Mouse (Mus musculus) hindbrain, embryonic 11.5 days (tissue): ENCODE results near the gene Eif6. TPM values are rescaled to one million over a fixed set of nuclear protein-coding genes. Genes with fewer than 3 reads are reported as not detected.
A peak's percentile ranks its signal among the peaks of the same experiment; 100 is the strongest.

Source experiments
- ATAC-seq: fragments of 200-750 bp; cut with Nextera tagmentation; 2 replicates; pipeline ENCODE4 v1.8.0; 2017; ENCODE audit warnings: mild to moderate bottlenecking, moderate TSS enrichment, moderate library complexity; ENCODE audit not compliant: low FRiP score
- DNase-seq: peaks from one replicate; pipeline ENCODE4 v3.0.0-alpha.2; 2015; ENCODE audit warnings: low spot score
- H3K27ac ChIP-seq: fragments of 300-500 bp; sonication (generic); 2 replicates; pipeline ENCODE4 v1.5.1; 2014; ENCODE audit warnings: mild to moderate bottlenecking, low read depth, low read length
- H3K27me3 ChIP-seq: fragments of 300-500 bp; sonication (generic); 2 replicates; pipeline ENCODE4 v1.6.1; 2014; ENCODE audit warnings: mild to moderate bottlenecking, low read length, moderate library complexity, mixed read lengths; ENCODE audit not compliant: control insufficient read depth, insufficient read depth
- H3K36me3 ChIP-seq: fragments of 300-500 bp; sonication (generic); 2 replicates; pipeline ENCODE4 v1.6.1; 2014; ENCODE audit warnings: mild to moderate bottlenecking, low read length, moderate library complexity, mixed read lengths; ENCODE audit not compliant: control insufficient read depth, insufficient read depth
- H3K4me1 ChIP-seq: fragments of 300-500 bp; sonication (generic); replicated peaks from 2 replicates; pipeline ENCODE4 v1.6.1; 2014; ENCODE audit warnings: low read length, mixed read lengths; ENCODE audit not compliant: control insufficient read depth, insufficient read depth
- H3K4me2 ChIP-seq: fragments of 300-500 bp; sonication (generic); replicated peaks from 2 replicates; pipeline ENCODE4 v1.6.1; 2014; ENCODE audit warnings: mild to moderate bottlenecking, low read depth, low read length
- H3K4me3 ChIP-seq: fragments of 300-500 bp; sonication (generic); 2 replicates; pipeline ENCODE4 v1.5.1; 2014; ENCODE audit warnings: low read depth, low read length
- H3K9ac ChIP-seq: fragments of 300-500 bp; sonication (generic); 2 replicates; pipeline ENCODE4 v1.6.1; 2014; ENCODE audit warnings: low read depth, low read length
- H3K9me3 ChIP-seq: fragments of 300-500 bp; sonication (generic); 2 replicates; pipeline ENCODE4 v1.6.1; 2016; ENCODE audit warnings: low read length; ENCODE audit not compliant: control insufficient read depth
- WGBS: fragments of 180-500 bp; shearing (Covaris S2); extraction: QIAGEN DNeasy Blood & Tissue Kit; methylation state at CpG from one replicate; pipeline ENCODE4 v1.1.7; 2014; 5-methylcytosine and 5-hydroxymethylcytosine counted together
- polyA plus RNA-seq: library from polyadenylated mRNA; unstranded; fragments of >200 nt; fragmentation: Nextera tagmentation; extraction: Ambion mirVana; gene quantifications from 2 replicates; pipeline ENCODE4 v1.2.1, GENCODE M21; 2014

Gene Eif6
- polyA plus RNA-seq = 193 and 208 TPM in 2 replicates

DNA sequence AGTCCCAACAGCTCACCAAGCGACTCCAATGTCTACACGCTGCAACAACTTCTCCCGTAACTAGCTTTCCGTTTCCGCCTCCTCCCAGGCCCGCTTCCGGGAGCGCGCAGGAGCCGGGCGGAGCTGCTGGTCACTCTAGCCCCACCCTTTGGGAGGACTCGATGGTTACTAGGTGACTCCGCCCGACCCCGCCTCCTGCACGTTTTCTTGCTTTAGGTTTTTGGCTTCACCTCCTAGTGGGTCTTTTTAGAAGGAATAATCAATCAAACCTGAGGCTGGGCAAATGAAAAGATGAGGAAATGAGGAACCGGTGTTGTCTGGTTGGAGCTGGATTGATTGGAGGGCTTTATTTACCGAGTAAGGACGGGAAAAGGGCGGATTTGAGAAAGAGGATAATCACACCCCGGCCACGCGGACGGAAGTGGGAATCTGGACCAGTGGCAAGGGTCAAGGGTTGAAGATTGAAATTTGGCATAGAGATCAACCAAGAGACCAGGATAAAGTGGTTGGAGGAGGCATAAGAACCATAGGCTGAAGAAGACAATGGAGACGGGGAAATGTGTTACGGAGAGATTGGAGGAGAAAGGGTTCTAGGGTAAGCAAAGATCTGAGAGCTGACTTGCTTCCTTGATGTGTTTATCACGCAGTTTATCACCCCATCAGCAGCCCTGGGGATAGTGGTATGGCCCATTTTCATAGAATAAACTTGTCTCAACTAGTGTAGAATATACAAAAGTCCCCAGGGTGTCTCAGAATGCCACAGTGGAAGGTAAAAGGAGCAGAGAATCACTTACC is at the start of gene Eif6:
Gene Eif6 (minus strand): TSS at position 296 of the 795 bp plus-strand sequence.
- Histone ChIP-seq H3K9ac (peak within 1 kb of the TSS; percentile 84), H3K27ac (peak within 1 kb of the TSS; percentile 74), H3K9me3 (no peaks in the 10 kb centered on the region), H3K4me2 (peak within 1 kb of the TSS; percentile 90), H3K27me3 (no peaks in the 10 kb centered on the region), H3K4me3 (peak within 1 kb of the TSS; percentile 97), H3K36me3 (peaks cover 4% of the 10 kb centered on the region; the same call in 1 of the 2 replicates), H3K4me1 (peaks cover 3% of the 10 kb centered on the region)
- ATAC-seq (peak; percentile 93), DNase-seq (peak; percentile 93)
- WGBS = 5% methylated on average over 27 of the region's 27 CpGs

DNA sequence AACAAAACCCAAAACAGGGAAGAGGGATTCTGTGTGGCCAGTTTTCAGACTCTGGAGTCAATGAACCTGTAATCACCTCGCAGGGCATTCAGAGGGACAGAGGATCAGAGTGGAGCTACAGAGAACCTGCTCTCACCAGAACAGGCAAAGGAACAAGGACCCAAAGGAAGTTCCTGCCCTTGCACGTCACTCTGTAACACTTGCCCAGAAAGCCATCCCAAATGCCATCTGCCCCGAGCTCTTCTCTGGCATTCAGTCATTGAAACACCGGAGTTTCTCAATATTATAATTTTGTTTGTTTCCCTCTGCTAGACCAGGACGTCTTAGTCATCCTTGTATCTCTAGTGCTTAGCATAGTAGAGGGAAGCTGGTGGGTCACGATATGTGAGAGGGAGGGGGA is 46.9 kb upstream of the Eif6 start:
- H3K36me3 ChIP-seq = 0 out of 2 replicates have a peak, but pooled peaks cover 2% of the 10 kb centered on the region
- WGBS = 91% methylated on average over 6 of the region's 6 CpGs

DNA sequence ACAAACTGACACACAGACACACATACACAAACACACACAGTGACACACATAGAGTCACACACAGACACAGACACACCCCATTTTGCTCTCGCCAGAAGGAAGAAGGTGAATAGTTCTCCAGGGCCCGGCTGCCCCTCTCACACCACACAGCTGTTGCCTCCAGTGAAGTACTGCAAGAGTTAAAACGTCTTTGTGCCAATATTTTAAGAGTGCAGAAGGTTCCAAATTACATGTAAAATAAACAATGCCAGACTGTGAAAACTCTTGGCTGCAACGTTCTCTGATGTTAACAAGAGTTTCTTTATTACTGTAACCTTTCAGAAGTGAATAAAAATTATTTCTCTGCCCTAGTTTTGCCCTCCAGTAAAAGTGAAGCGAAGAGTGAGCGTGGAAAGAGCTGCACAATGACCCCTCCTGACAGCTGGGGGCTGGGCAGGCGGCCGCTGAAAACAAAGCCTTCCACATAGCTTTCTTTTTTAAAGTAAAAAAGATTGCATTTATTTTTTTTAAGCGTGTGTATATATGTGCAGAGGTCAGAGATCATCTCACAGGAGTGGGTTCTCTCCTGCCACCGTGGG is 46.3 kb upstream of the Eif6 start:
- Histone ChIP-seq H3K27me3 (no peaks in the 10 kb centered on the region), H3K9me3 (no peaks in the 10 kb centered on the region), H3K4me2 (no peak overlapping the region), H3K4me3 (no peak overlapping the region), H3K9ac (no peak overlapping the region), H3K4me1 (no peaks in the 10 kb centered on the region), H3K27ac (no peak overlapping the region; the same call in 1 of the 2 replicates), H3K36me3 (0 out of 2 replicates have a peak, but pooled peaks cover 2% of the 10 kb centered on the region)
- DNase-seq (no peak), ATAC-seq (no peak)
- 68% methylated on average over 10 of the region's 10 CpGs for whole genome bisulfite sequencing

More for the DNA sequence above, 46.9 kb upstream of the Eif6 start:
- H3K4me1 ChIP-seq = no peaks in the 10 kb centered on the region
- no peak for DNase-seq
- no peak overlapping the region for H3K4me3 ChIP-seq
- no peak overlapping the region for H3K27ac ChIP-seq
- no peaks in the 10 kb centered on the region for H3K9me3 ChIP-seq
- no peak for ATAC-seq
- no peaks in the 10 kb centered on the region for H3K27me3 ChIP-seq
- H3K4me2 ChIP-seq = no peak overlapping the region
- H3K9ac ChIP-seq = no peak overlapping the region

DNA sequence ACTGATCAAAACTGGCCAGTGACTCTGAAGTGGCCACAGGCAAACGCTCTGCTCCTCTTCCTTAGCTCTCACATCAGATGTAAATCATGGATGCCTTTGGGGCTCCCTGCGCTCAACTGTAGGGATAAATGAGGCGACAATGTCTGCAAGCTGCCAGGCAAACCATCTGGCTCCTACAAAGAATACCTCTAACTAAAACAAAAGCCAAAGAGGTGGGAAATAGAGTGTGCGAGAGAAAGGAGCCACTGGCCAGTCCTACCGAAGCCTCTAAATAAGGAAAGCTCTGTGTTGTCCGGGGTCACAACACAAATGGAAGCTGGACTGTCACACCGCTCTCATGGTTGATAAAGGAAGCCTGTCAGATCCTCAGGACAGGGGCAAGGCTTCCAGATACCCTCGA is 45.8 kb upstream of the Eif6 start:
- H3K27ac ChIP-seq = peak overlapping the region; percentile 52
- H3K4me1 ChIP-seq = no peaks in the 10 kb centered on the region
- no peak overlapping the region for H3K4me3 ChIP-seq
- no peak overlapping the region for H3K4me2 ChIP-seq
- H3K27me3 ChIP-seq = no peaks in the 10 kb centered on the region
- 0 out of 2 replicates have a peak, but pooled peaks cover 2% of the 10 kb centered on the region for H3K36me3 ChIP-seq
- DNase-seq (no peak), ATAC-seq (no peak)
- H3K9ac ChIP-seq = no peak overlapping the region
- WGBS = 80% methylated on average over 8 of the region's 8 CpGs
- H3K9me3 ChIP-seq = no peaks in the 10 kb centered on the region

DNA sequence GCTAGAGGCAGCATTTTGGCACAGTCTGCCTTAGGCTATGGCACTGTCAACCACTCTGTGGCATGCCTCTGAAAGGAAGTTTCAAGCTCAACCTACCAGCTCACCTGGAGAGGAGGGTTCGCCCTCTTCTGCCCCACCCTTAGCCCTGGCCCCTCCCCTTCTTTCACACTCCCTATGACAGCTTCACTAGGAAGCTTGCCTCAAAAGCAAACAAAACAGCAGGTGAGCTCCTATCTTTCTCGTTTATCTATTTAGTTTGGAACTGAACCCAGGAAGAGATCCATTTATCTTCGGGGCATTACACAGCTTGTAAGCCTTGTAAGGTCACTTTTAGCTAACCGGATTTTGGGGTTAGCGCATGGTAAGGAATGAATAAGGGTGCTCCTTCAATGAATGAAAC is 43.0 kb upstream of the Eif6 start:
- 82% methylated on average over 5 of the region's 5 CpGs for whole genome bisulfite sequencing

DNA sequence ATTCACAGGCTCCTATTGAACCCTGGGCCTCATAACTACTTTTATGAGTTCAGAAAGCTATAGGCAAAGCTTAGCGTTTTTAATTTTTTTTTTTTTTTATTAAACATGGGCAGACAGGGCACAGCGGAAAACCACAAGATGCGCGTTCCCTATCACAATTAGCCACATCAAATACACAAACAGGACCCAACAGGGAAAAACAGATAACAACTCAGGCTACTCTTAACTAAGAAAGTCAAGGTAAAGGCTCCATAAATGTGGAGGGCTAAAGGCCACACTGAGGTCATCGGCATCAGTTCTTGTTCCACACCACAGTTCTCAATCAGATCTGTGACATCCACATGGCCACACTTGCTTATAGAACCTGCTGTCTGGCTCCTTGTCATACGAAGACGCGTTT is 41.6 kb upstream of the Eif6 start:
- no peak for DNase-seq
- Histone ChIP-seq H3K4me2 (no peak overlapping the region), H3K36me3 (no peaks in the 10 kb centered on the region), H3K9me3 (no peaks in the 10 kb centered on the region), H3K9ac (no peak overlapping the region), H3K27me3 (no peaks in the 10 kb centered on the region), H3K27ac (no peak overlapping the region), H3K4me1 (no peaks in the 10 kb centered on the region), H3K4me3 (no peak overlapping the region)
- ATAC-seq = no peak
- WGBS = 97% methylated on average over 8 of the region's 8 CpGs

More for the DNA sequence above, 43.0 kb upstream of the Eif6 start:
- DNase-seq (no peak), ATAC-seq (no peak)
- no peak overlapping the region for H3K9ac ChIP-seq
- H3K36me3 ChIP-seq = no peaks in the 10 kb centered on the region
- H3K27ac ChIP-seq = no peak overlapping the region
- H3K9me3 ChIP-seq = no peaks in the 10 kb centered on the region
- H3K4me1 ChIP-seq = no peaks in the 10 kb centered on the region
- H3K4me3 ChIP-seq = no peak overlapping the region
- no peak overlapping the region for H3K4me2 ChIP-seq
- H3K27me3 ChIP-seq = no peaks in the 10 kb centered on the region

DNA sequence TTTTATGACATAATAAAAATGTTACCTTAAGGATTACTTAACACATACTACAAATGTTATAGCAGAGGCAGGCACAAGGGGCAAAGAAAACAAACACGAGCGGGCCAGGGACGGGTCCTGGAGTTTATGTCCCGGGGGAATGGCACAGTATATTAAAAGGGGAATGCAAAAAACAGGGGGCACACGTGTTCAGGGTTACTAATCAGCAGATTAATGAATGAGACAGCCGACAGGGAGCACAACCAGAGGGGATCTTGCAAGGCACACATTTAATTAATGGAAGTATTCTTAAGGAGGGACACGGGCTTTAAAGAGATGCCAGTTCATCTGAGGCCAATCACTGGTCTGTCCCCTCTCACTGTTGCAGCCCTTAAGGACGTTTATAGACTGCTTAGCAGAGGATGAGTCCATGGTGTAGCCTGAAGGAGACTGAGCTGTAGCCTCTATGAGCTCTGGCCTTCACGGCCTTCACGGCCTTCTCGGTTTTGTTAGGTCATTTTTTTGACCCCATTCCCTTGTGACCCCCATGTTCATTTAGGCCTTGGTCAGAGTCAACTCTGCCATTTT is 36.7 kb upstream of the Eif6 start:
- no peaks in the 10 kb centered on the region for H3K9me3 ChIP-seq
- H3K36me3 ChIP-seq = no peaks in the 10 kb centered on the region
- WGBS = 53% methylated on average over 11 of the region's 11 CpGs
- H3K27ac ChIP-seq = 0 out of 2 replicates have a peak overlapping the region, but pooled peaks have one; percentile 39
- no peak overlapping the region for H3K4me2 ChIP-seq
- ATAC-seq (peak; percentile 56; the same call in 1 of the 2 replicates), DNase-seq (peak; percentile 32)
- H3K27me3 ChIP-seq = no peaks in the 10 kb centered on the region
- no peaks in the 10 kb centered on the region for H3K4me1 ChIP-seq
- no peak overlapping the region for H3K9ac ChIP-seq
- no peak overlapping the region for H3K4me3 ChIP-seq

DNA sequence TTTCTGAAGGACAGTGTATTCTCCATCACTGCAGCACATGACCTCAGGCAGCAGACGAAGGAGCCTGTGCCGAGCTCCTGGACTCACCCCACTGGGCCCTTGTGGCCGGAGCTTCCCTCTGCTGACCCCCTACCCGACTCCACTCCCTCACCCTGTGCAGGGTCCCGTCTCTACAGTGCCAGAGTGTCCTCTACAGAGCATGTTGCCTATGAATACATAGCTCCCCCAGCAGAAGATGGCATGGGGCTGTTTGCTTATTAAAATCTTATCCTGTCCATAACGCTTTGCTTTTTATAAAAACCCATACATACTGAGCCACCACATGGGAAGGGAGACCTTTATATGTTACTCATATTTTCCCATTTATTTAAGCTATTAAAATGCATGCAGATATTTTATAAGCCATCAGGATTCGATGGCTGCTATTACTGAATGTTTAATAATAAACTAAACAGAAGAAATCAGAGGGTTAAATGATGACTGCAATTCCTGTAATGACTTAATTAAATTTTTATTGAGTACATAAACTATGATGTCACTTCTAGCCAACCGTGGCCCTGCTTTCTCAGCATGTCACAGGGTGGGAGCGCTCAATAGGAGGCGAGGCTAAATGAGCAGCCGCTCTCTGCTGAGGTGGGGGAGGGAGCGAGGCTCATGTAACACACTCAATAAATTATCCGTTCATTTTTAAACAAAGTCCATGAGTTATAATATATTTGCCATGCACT is 36.0 kb upstream of the Eif6 start:
- H3K4me3 ChIP-seq = no peak overlapping the region
- no peaks in the 10 kb centered on the region for H3K36me3 ChIP-seq
- no peaks in the 10 kb centered on the region for H3K27me3 ChIP-seq
- DNase-seq (peak; percentile 24), ATAC-seq (peak; percentile 86)
- WGBS = 71% methylated on average over 13 of the region's 13 CpGs
- H3K4me2 ChIP-seq = no peak overlapping the region
- peak overlapping the region; percentile 24; the same call in 1 of the 2 replicates for H3K27ac ChIP-seq
- no peaks in the 10 kb centered on the region for H3K4me1 ChIP-seq
- H3K9ac ChIP-seq = no peak overlapping the region
- no peaks in the 10 kb centered on the region for H3K9me3 ChIP-seq
